ENCODE assay signal across 21 mouse cellular contexts in the genomic region with DNA sequence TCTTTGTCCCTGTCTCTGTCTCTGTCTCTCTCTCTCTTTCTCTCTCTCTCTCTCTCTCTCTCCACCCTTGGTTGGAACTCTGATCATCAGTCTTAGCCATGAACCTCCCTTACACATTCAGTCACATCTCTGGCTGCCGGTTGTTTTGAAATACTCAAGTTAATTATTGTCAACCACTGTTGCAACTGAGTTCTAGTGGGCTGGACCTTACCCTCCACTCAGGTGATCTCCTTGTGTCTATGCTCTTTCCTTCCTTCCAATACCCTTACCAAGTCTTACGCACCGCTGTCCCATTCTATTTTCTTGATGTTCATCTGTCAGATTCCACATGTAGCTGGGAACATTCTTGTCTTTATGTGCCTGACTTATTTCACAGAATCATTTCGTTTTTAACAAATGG.
DNase-seq lines count a peak whose midpoint lies in the region; ATAC-seq and TF ChIP-seq lines count a peak whose summit lies in the region.
"Had no signal": no experiment of that assay in that cellular context is flagged by ENCODE, and none has a peak within 500 bp of the region (broad histone marks: within the 10 kb centered on the region; RNA-seq: fewer than 3 reads in every experiment).

No protein-coding gene starts in this region.

- H3K4me3 ChIP-seq in heart, embryonic 10.5 days = no peak overlapping the region
- H3K4me3 ChIP-seq in kidney, postnatal 0 days (replicated peaks; ENCODE audit: low read depth, low read length) = no peak overlapping the region
- H3K4me3 ChIP-seq in liver, embryonic 13.5 days (replicated peaks) = no peak overlapping the region
- H3K4me3 ChIP-seq in forebrain, embryonic 13.5 days = no peak overlapping the region
- H3K4me3 ChIP-seq: embryonic facial prominence, embryonic 12.5 days; erythroblast, embryonic 14.5 days had no signal

- TF ChIP-seq CTCF in Patski (IDR thresholded peaks at IDR 0.05) = no peak
- no peak for TF ChIP-seq CTCF in kidney, postnatal 0 days (IDR thresholded peaks at IDR 0.05; ENCODE audit: low read depth)

- peak; percentile 32 for ATAC-seq in Patski
- peak; percentile 82 for ATAC-seq in kidney, postnatal 0 days (replicated peaks; ENCODE audit: low FRiP score, low read depth)
- peak; percentile 38; the same call in 1 of the 2 replicates for ATAC-seq in liver, embryonic 13.5 days (ENCODE audit: low read depth)
- no peak for ATAC-seq in forebrain, embryonic 13.5 days
- ATAC-seq: activated CD4-positive, CD25-positive, alpha-beta regulatory T cell, adult 4 months; forebrain, embryonic 14.5 days; hindbrain, postnatal 0 days had no signal

- POLR2A ChIA-PET in Patski (lab: Charles Lee) = no interaction called here

- in situ Hi-C loops in Patski (cut with MboI; ENCODE audit: low pct_unique_long_range_greater_than_20kb) = loop anchor here (5.0 kb wide), 1 partner anchor 92 kb away; no protein-coding TSS in a partner anchor

- no peak overlapping the region for H3K9ac ChIP-seq in kidney, postnatal 0 days (ENCODE audit: low read depth, low read length)
- H3K9ac ChIP-seq in liver, embryonic 13.5 days = no peak overlapping the region
- no peak overlapping the region for H3K9ac ChIP-seq in forebrain, embryonic 13.5 days
- H3K9ac ChIP-seq: embryonic facial prominence, embryonic 12.5 days had no signal

- DNase-seq in heart, embryonic 10.5 days (ENCODE audit: low spot score) = peak; percentile 1
- DNase-seq in heart, postnatal 4 days = no peak
- DNase-seq in Patski (ENCODE audit: low read depth, low spot score) = no peak
- DNase-seq in kidney, postnatal 0 days (ENCODE audit: low spot score) = peak; percentile 25
- no peak for DNase-seq in liver, embryonic 13.5 days
- no peak for DNase-seq in thymus, postnatal 25 days
- DNase-seq in urinary bladder, adult 18-20 months (ENCODE audit: low spot score in 2 of 2) = no peak
- DNase-seq: adrenal gland, postnatal 14 days; cerebellum, postnatal 10 days; gastrocnemius, postnatal 10 days; heart, adult 18-20 months; lung, adult 2 months; lung, postnatal 4 days; retina, postnatal 1 day; right cerebral cortex, postnatal 4 days had no signal

- peaks cover 26% of the 10 kb centered on the region for H3K4me1 ChIP-seq in heart, embryonic 10.5 days
- H3K4me1 ChIP-seq in kidney, postnatal 0 days (replicated peaks; ENCODE audit: insufficient read depth, low read length) = 0 out of 2 replicates have a peak, but pooled peaks cover 7% of the 10 kb centered on the region
- H3K4me1 ChIP-seq in liver, embryonic 13.5 days (replicated peaks) = peaks cover 22% of the 10 kb centered on the region
- H3K4me1 ChIP-seq in forebrain, embryonic 13.5 days = peaks cover 21% of the 10 kb centered on the region

- H3K36me3 ChIP-seq in heart, embryonic 10.5 days = no peaks in the 10 kb centered on the region
- no peaks in the 10 kb centered on the region for H3K36me3 ChIP-seq in kidney, postnatal 0 days (ENCODE audit: insufficient read depth, low read length)
- no peaks in the 10 kb centered on the region for H3K36me3 ChIP-seq in liver, embryonic 13.5 days
- no peaks in the 10 kb centered on the region for H3K36me3 ChIP-seq in forebrain, embryonic 13.5 days (ENCODE audit: poor library complexity, severe bottlenecking)
- H3K36me3 ChIP-seq: embryonic facial prominence, embryonic 12.5 days had no signal

- no peak overlapping the region for H3K27ac ChIP-seq in heart, embryonic 10.5 days
- no peak overlapping the region for H3K27ac ChIP-seq in kidney, postnatal 0 days
- H3K27ac ChIP-seq in liver, embryonic 13.5 days = peak overlapping the region; percentile 81
- no peak overlapping the region for H3K27ac ChIP-seq in forebrain, embryonic 13.5 days
- H3K27ac ChIP-seq: embryonic facial prominence, embryonic 12.5 days; hindbrain, postnatal 0 days had no signal

- CTCF ChIA-PET in Patski (lab: Charles Lee) = no interaction called here

- H3K9me3 ChIP-seq in heart, embryonic 10.5 days = no peaks in the 10 kb centered on the region
- H3K9me3 ChIP-seq in kidney, postnatal 0 days (replicated peaks; ENCODE audit: low read length) = no peaks in the 10 kb centered on the region
- no peaks in the 10 kb centered on the region for H3K9me3 ChIP-seq in liver, embryonic 13.5 days (replicated peaks)
- H3K9me3 ChIP-seq in forebrain, embryonic 13.5 days (replicated peaks) = no peaks in the 10 kb centered on the region
- H3K9me3 ChIP-seq: embryonic facial prominence, embryonic 12.5 days had no signal

- no peak overlapping the region for H3K4me2 ChIP-seq in kidney, postnatal 0 days (ENCODE audit: low read length)
- no peak overlapping the region for H3K4me2 ChIP-seq in liver, embryonic 13.5 days
- H3K4me2 ChIP-seq in forebrain, embryonic 13.5 days = no peak overlapping the region
- H3K4me2 ChIP-seq: embryonic facial prominence, embryonic 12.5 days had no signal

- WGBS in heart, embryonic 10.5 days = 94% methylated on average over 4 of the region's 4 CpGs
- 80% methylated on average over 4 of the region's 4 CpGs for WGBS in kidney, postnatal 0 days
- WGBS in liver, embryonic 13.5 days (ENCODE audit: insufficient replicate concordance) = 67% methylated on average over 4 of the region's 4 CpGs
- WGBS in forebrain, embryonic 13.5 days = 93% methylated on average over 4 of the region's 4 CpGs

- H3K27me3 ChIP-seq in heart, embryonic 10.5 days (ENCODE audit: insufficient read depth, poor library complexity, severe bottlenecking) = no peaks in the 10 kb centered on the region
- no peaks in the 10 kb centered on the region for H3K27me3 ChIP-seq in Patski
- H3K27me3 ChIP-seq in kidney, postnatal 0 days (ENCODE audit: insufficient read depth, low read length) = no peaks in the 10 kb centered on the region
- no peaks in the 10 kb centered on the region for H3K27me3 ChIP-seq in liver, embryonic 13.5 days
- H3K27me3 ChIP-seq in forebrain, embryonic 13.5 days = no peaks in the 10 kb centered on the region
- H3K27me3 ChIP-seq: embryonic facial prominence, embryonic 12.5 days had no signal

Comparison
In these comparisons a context has a peak if more than half of its experiments do, and no peak if none do; other contexts are left out.
1. DNase-seq: peak in heart, embryonic 10.5 days (single experiment) and kidney, postnatal 0 days (single experiment); none in heart, postnatal 4 days (single experiment), Patski (single experiment), liver, embryonic 13.5 days (single experiment), thymus, postnatal 25 days (single experiment) and urinary bladder, adult 18-20 months (0 of 2).